Mouse (Mus musculus) lung, postnatal 4 days (tissue): Measurements from ENCODE around the gene Prrc2a.

Source experiments
- DNase-seq, 2 experiments: peaks; one replicate each; pipeline ENCODE4 v3.0.0; 2021

Gene Prrc2a

GRCm38 (mm10) chr17:35101161-35101560 lies 63.5 kb downstream of the Prrc2a start:
- DNase-seq, result no peak

GRCm38 (mm10) chr17:35100196-35100765 lies 64.4 kb downstream of the Prrc2a start:
- DNase-seq, result no peak
